Mouse (Mus musculus) kidney, adult 9 months (tissue): ENCODE measurements around the gene Hmg20b.

Experiments
- DNase-seq: peaks from one replicate; pipeline ENCODE4 v3.0.0; 2022

The Hmg20b gene

DNA sequence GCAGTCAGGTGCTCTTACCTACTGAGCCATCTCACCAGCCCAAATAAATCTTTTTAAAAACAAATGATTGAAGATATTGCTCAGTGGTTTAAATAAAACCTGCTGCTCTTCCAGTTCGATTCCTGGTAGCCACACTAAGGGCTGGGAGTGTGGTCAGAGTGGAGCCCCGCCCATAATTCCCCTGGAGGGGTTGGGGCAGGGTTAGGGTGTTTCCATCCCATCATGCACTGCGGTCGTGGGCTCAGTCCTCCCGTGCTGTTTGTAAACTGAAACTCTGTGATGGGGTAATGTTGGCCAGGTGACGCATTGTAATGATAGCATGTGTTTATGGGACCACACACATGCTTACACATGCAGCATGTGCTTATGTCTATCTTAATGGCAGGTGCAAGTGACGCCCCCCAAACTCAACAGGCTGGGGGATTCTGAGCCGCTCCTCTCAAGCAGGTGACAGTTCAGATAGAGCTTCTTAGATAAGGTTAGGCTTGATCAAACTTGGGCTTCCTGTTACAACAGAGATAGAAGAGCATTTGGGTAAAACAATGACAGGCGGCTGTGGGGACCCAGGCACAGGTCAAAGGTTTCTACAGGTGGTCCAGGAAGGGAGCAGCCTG, 1.5 kb upstream of the Hmg20b start:
- no peak for DNase-seq

DNA sequence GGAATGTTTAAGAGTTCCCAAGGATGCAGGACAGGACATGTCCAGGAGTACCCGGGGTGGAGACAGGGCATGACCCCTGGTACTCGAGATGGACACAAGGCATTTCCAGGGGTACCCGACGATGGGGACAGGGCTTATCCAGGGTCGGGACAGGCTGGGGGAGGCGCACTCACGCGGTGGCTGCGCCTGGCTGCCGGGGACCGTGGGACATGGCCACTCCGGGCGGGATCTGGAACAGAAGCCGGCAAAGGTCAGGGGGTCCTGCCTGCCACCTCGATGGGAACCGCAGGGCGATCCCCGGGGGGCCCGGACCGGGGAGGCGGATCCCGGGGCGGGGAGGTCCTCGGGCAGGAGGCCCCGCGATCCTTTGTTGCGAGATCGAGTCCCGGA, 324 bp downstream of the Hmg20b start:
- no peak for DNase-seq

DNA sequence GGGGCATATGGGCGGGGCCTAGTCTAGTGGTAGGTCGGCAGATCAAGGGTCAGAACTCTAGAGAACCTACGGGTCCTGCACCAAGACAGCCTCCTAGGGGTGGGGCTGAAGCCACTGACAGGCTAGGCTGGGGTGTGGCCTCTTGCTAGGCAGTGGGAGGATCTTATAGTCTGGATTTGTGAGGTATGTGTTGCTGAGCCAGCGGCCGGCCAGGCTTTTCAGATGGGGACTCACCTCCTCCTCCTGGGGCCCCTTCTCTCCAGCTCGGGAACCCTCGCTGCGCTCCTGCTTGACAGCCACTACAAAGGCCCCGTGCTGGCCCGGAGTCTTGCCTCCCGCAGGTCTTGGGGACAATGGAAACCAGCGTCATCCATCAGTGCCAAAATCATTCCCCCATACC, 1.1 kb downstream of the Hmg20b start:
- peak; percentile 74 for DNase-seq

DNA sequence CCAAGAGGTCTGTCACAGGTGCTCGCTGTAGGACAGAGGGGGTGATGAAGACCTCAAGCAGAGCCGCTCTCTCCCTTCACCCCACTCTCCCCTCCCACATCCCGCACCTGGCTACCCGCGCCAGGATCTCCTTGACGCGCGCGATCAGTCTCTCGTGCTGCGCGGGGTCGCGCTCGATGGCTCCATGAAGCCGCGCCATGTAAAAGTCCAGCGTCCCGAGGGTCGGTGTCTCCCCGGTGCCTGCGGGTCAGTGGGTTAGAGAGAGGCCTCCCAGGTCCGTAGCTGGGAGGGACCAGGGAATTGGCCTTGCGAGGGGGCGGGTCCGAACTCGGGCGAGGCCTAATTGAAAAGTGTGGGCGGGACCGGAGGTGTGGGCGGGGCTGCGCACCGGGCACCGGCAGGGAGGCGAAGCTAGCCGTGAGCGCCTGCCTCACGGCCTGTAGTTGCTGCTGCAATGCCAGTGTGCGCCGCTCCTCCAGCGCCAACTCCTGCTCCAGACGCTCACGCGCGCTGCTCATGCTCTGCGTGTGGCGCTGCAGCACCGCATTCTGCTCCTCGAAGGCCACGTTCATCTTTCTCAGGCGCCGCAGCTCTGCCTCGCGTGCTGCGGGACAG, 3.7 kb downstream of the Hmg20b start:
- DNase-seq: peak; percentile 80

DNA sequence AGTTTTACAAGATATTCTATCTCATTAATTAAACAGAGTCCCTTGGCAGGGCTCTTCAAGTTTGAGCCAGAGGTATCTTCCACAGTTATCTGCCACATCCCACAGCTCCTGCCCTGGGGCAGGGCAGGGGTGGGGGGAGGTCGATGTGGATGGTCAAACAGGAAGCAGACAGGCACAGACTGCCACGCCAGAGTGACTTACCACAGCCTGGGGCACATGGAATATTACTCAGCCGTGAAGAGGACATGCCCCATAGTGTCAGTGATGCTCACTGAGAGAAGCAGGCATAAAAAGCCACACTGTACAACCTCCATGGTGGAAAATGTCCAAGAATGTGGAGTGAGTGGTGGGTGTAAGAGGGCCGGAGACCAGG, 5.1 kb downstream of the Hmg20b start:
- DNase-seq: no peak

DNA sequence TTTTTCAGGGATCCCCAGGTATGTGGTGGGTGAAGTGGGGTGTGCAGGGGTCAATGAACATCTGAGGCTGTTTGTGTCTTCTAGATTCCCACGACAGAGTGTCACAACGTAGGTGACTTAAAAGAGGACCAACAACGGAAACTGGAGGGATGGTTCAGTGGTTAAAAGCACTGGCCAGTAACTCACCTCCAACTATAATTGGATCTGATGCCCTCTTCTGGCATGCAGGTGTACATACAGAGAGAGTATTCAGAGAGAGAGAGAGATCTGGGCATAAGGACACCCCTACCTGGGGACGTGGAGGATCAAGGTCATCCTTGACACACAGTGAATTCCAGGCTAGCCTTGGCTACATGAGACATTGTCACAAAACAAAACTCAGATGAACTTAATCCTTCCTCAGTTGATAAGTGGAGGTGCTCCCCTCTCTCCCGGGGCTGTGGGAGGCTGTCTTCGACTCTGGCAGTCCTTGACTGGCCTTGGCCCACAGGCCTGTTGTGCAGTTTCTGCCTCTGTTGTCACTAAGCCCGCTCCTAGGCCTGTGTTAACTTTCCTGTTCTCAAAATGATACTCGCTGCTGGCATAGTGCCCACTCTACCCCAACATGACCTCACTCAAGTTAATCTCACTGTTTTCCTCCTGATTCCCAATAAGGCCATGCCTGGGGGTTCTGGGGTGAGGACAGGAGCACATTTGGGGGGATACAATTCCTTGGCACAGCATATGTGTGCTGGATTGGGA, 5.7 kb downstream of the Hmg20b start:
- no peak for DNase-seq

DNA sequence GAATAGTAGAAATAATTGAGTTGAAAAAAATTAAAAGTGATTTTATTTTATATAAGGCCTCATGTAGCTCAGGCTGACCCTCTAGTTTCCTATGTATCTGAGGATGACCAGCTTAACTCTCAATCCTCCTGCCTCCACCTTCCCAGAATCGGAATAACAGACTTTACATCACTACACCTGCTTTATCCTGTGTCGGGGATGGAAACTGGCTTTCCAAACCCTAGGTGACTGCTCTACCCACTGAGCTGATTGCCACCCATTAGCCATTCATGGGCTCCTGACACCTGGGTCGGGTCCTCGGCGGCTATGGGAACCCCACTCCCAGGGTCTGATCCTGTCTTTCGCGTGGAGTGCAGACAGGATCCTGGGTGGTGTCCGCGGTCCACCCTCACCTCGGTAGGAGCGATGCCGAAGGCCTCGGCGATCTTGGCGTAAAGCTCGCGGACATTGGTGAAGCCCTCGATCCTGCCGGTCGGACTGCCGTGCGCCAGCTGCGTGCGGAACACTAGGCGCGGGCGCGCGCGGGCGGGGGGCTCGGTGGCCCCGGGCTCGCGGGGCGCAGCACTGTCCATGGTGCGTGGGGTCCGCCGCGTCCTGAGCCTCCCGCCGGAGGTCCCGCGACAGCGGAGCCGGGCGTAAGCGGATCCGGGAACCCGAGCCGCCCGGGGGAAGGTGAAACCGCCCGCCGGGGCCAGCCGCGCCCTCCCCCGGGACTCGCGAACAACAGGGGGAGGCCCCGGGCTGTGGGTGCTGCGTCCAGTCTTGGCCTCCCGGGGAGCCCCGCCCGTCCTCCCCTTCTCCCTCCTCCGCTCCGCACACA, 7.4 kb downstream of the Hmg20b start, which contains the start of gene Gipc3:
Gene Gipc3 (minus strand): TSS at position 581 of the 820 bp plus-strand sequence.
- DNase-seq: no peak

DNA sequence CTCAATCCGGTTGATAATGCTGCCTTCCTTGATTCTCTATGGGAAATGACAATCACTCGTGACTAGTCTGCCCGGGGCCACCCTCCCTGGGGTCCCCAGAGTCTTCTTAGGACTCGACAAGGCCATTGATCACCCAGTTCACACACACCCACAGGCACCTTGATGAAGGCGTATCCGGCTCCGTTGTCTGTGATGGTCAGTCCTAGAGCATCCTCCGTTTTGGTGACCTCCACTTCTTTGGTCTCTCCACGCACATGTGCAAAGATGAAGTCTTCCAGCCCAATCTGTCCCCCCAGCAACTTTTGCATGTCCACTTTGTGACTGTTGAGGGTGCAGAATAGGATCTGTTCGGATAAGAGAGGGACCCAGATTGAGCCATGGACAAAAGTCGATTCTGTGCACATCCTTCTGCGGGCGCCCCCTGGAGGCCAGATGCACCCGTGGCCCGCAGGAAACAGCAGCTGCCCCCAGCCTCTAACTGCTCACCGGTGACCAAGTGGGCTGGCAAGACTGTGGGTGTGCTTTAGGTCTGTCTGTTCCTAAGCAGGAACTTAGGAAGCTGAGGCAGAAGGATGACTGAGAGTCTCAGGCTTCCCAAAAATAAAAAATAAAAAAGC, 8.8 kb downstream of the Hmg20b start:
- DNase-seq: peak; percentile 73

DNA sequence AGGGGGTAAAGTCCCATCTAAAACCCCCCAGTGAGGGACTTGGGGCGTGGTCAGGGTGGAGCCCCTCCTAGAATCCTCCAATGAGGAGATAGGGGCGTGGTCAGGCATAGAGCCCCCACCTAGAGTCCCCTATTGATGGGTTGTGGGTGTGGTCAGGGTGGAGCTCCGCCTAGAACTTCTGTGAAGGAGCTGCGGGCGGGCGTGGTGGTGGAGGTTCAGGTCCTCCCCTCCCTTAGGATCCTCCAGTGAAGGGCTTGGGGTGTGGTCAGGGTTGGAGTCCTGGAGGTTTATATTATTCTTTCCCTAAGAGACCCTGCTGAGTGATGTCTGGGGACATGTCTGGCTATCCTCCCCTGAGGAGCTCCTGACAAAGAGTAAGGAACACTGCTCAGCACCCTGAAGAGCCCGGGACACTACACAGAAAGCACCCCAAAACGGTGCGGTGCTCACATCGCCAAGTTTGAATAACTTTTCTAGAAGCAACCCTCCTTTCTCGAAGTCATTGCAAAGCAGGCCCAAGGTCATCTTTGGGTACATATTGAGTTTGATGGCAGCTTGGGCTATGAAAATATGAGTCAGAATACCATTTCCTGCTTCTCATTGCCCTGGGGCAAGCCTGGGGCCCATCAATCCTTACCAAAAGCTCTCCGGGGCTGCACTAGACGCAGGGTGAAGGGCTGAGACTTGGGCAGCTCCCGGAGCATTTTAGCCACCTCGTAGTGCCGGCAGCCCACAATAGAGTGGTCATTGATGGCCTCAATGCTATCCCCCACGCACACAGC, 9.5 kb downstream of the Hmg20b start:
- DNase-seq: no peak

DNA sequence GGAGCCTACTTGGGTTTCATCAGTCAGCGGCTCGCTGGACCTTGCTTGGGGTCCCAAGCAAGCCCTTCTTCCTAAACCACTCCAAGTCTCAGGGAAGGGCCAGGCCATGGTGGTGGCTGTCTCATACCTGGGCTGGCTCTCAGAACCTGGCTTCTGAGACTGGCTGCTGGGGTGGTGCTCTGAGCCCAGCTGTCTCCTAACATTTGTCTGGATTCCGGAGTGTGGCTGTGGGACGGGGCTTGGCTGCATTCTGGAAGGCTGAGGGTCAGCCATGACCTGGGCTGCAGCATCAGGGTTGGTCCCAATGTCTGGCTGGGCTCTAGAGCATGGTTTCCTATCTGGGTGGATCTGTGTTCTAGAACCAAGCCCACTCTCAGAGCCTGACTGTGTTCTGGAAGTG, 13.7 kb downstream of the Hmg20b start:
- DNase-seq: no peak

DNA sequence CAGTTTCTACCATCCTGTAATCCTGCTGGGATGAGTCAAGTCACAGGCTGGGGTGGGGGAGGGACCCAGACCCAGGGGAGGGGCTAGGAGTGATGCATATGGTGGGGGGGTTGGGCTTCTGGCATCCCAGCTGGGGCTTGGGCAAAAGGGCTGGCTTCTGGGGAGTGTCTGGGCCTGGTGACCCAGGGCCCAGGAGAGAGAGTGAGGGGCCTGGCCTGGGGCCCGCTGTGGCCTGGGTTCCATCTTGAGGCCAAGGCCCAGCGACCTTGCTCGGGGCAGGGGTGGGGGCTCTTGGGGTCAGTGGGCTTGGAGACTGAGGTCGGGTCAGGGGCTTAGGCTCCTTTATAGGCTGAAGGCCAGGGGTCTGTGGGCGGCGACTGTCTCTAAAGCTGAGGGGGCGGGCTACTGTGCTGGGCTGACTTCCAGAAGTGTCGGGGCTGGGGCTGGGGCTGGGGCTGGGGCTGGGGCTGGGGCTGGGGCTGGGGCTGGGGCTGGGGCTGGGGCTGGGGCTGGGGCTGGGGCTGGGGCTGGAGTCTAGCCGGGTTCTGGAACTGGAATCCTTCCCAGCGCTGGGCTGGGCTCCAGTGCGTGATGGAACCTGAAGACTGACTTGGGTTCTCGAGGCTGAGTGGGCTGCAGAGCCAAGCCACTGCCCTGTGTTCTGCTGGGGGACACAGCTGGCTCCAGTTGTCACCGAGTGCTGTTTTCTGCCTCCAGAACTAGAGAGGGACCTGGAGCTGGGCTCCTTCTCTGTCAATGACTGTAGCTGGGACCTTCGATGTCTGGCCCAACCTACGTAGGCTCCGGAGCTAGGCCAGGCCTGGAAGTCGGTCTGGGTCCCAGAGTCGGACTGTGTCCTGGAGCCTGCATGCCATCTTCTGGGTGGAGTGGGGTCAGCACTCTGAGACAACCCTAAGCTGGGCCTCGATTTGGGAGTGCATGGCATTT, 14.6 kb downstream of the Hmg20b start:
- no peak for DNase-seq

DNA sequence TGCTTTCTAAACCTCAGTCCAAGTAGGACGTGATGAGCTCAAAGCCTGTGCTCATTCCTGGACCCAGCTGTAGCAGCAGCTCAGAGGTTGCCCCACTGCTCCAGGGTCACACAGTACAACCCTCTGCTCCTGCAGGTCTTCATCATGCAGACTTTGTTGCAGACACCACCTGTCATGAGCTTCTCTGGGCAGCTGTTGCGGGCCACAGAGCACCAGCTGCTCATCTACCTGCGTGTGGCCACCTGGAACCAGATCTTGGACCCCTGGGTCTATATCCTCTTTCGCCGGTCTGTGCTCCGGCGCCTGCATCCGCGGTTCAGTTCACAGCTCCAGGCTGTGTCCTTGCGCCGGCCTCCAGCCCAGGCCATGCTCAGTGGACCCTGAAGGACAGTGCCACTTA, 16.0 kb downstream of the Hmg20b start:
- no peak for DNase-seq

DNA sequence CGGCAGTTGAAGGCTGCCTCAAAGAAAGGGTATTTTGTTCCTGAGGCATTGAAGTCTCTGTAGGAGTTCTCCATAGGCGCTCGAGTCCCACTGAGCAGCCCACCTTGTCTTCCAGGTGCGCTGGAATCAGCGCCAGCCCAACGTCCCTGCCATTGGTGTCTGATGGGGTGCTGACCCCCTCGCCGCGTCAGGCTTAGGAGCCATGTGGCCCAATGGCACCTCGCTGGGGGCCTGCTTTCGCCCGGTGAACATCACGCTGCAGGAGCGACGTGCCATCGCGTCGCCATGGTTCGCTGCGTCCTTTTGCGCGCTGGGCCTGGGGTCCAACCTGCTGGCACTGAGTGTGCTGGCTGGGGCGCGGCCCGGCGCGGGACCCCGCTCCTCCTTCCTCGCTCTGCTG, 18.0 kb downstream of the Hmg20b start:
- DNase-seq: no peak

DNA sequence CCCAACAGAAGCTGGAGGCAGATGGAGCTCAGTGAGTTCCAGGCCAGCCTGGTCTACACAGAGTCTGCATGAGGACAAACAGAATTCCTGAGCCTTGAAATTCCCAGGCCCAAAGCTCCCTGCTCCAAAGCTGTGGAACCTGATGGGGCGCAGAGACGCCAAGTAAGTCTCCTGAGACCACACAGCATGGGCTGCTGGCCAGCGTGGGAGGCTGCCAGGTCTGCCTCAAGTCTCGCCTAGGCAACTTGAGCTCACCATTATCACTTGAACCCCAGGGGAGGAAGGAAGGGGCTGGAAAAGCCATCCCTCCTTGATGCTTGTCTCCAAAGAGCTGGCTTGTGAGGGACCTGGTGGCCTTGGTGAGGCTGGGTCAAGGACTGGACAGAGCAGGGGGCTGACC, 20.3 kb downstream of the Hmg20b start:
- DNase-seq: peak; percentile 36

DNA sequence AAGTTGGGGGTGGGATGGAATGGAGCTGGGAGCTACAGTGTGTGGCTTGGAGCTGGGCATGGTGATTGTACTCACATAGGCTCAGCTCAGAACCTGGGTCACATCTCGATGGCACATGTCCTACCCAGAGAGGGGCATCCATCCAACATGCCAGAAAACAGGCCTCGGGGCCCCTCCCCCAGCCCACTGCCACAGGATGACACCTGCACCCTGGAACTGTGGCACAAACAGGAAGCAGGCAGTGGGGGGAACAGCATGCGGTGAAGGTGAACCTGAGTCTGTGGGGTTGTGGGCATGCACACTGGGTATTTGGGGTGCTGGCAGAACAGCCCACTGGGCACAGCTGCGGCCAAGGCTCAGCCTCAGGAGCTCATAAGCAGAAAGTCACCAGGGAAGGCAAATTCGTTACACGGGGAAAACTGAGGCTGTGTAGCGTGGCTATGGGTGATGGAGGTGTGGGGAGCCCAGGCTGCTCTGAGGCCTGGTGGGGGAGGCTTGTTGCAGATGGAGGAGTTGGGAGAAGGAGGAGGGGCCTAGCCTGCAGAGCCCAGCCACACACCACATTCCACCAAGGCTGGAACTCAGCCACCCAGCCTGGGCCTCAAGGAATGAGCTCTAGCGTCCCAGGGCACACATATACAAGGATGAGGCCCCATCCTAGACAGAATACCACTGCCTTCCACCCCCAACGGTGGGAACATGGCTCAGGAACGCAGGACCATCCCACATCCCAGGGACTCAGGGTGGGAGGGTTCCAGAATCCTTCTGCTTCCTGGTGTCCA, 20.9 kb downstream of the Hmg20b start:
- peak; percentile 25 for DNase-seq

DNA sequence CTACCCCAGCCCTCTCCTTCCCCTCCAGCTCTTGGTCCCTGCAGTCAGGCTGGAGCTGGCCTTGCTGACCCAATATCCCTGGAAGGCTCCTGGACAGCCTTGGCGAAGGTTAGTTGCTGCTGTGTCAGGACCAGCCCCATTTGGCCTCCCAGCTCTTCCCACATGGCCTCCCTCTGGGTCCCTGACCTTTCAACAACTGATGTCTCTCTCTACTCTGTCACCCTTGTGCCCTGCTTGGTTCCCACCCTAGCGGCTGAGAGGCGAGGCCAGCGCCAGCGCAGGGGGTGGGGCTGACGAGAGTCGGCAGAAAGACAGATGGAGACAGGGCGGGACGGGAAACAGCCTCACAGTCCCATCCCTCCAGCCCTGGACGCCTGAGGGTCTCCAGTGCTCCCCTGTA, 21.9 kb downstream of the Hmg20b start, which contains the start of gene Tbxa2r:
Gene Tbxa2r (plus strand): TSS at position 346 of the 400 bp plus-strand sequence.
- DNase-seq: peak; percentile 68

DNA sequence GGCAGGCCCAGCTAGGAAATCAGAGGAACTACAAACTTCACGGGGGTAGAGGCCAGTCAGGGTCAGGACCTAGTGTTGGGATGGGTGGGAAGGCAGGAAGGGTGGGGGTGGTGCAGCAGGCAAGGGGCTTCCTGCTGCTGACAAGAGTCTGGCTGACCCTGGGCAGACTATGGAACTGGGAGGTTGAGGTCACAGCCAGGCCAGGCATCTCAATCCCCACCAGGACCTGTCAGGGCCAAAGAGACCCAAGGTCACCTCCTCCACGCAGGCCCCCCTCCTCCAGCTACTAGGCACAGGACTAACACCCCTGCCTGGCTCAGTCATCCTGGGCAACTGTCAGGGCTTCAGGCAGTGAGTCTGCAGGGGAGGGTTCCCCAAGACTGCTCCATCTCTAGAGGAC, 22.3 kb downstream of the Hmg20b start:
- peak; percentile 45 for DNase-seq

DNA sequence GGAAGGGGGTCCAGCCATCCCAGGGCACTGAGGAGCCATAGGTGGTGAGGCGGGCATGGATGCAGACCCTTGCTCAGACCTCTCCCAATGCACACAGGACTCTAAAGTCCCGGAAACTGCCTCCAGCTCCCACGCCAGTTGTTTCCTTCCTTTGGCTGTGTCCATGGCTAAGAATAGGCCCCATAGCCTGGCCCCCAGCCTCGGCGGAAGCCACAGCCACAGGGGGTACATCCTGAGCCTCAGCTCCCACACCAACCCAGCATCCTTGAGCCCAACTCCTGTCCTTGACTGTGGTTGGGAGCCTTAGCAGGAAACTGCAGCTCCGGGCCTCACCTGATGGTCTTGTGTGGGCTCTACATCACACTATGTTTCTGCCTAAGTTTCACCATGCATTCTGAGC, 23.4 kb downstream of the Hmg20b start:
- peak; percentile 68 for DNase-seq

DNA sequence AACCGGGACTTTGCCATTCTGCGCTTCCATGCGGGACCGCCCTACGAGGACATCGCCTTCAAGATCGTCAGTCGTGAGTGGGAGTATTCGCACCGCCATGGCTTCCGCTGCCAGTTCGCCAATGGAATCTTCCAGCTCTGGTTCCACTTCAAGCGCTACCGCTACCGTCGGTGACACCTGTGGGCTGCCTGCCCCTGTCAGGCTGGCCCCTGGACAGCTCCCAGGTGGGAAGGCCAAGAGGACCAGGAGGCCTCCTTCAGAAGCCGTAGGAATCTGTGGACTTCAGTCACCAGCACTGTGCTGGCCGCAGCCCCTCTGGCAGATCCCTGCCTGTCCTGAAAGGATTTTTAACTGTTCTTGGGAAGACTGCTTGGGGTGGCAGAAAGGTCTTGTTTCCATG, 24.5 kb downstream of the Hmg20b start:
- no peak for DNase-seq

DNA sequence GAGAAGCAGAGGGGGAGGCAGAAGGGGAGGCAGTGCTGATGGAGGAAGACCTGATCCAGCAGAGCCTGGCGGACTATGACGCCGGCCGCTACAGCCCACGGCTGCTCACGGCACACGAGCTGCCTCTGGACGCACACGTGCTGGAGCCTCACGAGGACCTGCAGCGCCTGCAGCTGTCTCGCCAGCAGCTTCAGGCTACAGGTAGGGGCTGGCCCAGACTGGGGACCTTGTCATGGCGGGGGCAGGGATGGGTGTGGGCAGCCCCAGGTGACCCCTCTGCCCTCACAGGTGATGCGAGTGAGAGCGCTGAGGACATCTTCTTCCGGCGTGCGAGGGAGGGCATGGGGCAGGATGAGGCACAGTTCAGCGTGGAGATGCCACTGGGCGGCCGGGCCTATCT, 25.1 kb downstream of the Hmg20b start:
- DNase-seq: peak; percentile 13
